Mouse (Mus musculus) inflammation-experienced regulatory T-cells, adult 6 months (primary cell): Measurements from ENCODE around the gene Trir. TPM values are rescaled to one million over a fixed set of nuclear protein-coding genes. Genes with fewer than 3 reads are reported as not detected.

Experiments
- ATAC-seq: one replicate; pipeline ENCODE4 v1.8.0; 2017
- polyA plus RNA-seq, 3 experiments: library from polyadenylated mRNA; unstranded; fragments of 100-300 nt; shearing (Covaris generic); gene quantifications; one replicate each; pipeline ENCODE4 v1.2.1; 2017

The Trir gene
- polyA plus RNA-seq, 3 experiments from 2014 or later: 17.8 to 31.0 (median 24.1) TPM

DNA sequence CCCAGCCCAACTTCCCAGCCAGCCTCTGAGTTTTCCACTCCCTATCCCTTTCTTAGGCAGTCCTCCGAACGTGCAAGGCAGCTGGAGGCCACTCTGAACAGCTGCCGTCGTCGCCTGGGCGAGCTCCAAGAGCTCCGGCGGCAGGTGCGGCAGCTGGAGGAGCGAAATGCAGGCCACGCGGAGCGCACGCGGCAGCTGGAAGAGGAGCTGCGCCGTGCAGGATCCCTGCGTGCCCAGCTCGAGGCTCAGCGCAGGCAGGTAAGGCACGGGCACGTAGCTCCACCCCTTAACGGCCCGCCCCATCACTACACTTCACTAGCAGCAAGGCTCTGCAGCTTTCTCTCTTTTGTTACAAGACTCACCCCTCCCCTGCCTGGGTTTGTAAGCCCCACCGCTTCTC is 30.9 kb upstream of the Trir start:
- ATAC-seq: no peak

DNA sequence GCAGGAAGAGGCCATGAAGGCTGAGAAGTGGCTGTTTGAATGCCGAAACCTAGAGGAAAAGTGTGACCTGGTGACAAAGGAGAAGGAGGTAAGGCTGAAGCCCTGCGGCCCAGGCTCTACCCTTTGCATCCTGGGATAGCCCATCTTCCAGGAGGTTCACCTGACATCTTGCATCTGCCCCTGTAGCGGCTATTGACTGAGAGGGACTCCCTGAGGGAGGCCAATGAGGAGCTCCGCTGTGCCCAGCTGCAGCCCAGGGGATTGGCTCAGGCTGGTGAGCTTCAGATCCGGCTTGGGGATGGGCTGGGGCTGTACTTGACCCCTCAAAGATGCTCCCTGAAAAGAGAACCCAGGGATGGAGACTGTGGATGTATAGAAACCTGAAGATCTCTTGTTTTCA is 29.6 kb upstream of the Trir start:
- no peak for ATAC-seq

DNA sequence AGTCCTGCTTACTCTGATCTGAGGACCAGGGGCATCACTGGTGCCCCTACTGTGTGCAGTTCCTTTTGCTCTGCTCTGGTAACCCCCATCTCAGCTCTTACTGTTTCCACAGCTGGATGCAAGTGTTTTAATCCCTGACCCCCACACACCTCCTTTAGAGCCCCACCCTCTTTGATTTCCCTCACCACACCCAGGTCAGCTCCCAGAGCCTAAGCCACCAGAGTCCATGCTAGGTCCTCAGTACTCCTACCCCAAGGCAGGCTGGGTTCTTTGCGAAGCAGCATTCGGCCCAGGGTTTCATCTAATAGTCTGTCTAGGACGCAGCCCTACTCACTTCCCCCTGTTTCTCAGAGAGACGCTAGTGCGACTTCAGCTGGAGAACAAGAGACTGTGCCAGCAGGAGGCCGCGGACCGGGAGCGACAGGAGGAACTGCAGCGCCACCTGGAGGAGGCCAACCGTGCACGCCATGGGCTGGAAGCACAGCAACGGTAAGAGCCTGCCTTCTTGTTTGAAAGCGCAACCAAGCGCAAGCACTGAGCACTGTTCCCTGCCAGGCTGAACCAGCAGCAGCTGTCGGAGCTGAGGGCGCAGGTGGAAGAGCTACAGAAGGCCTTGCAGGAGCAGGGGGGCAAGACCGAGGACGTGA is 28.9 kb upstream of the Trir start:
- ATAC-seq: peak; percentile 98

DNA sequence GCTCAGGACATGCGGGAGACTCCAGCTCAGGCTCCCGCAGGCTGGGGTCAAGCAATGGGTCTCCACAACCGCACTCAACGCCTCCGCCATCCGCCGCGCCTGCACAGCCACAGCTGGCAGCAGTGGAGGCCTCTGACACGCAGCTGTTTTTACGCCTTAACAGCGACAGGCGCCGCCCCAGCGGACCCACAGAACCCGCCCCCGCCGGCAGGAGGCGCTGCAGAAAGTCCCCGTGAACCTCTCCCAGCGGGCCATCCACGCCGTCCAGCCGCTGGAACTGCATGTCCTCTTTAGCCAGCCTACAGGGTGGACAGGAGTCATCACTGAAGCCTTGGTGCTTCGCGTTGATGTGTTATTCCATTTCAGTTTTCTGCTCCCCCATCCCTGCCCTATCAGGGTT is 18.9 kb upstream of the Trir start:
- no peak for ATAC-seq

DNA sequence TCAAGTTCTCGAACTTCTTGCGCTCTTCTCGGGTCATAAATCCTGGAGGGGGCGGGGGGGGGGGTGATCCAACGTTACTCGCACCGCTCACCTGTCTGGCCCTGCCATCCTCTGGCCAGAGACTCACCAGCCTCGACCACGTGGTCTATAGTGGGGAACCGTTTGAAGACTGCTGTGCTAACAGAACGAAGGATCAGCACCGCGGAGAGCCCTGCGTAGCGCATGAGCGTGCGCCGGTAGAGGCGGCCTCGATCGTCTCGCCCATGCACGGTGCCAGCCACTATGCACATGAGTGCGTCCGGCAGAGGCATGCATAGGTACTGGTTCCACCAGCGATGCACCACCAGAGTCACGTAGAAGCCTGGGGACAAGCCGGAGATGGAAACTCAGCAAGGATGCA is 15.4 kb upstream of the Trir start:
- no peak for ATAC-seq

DNA sequence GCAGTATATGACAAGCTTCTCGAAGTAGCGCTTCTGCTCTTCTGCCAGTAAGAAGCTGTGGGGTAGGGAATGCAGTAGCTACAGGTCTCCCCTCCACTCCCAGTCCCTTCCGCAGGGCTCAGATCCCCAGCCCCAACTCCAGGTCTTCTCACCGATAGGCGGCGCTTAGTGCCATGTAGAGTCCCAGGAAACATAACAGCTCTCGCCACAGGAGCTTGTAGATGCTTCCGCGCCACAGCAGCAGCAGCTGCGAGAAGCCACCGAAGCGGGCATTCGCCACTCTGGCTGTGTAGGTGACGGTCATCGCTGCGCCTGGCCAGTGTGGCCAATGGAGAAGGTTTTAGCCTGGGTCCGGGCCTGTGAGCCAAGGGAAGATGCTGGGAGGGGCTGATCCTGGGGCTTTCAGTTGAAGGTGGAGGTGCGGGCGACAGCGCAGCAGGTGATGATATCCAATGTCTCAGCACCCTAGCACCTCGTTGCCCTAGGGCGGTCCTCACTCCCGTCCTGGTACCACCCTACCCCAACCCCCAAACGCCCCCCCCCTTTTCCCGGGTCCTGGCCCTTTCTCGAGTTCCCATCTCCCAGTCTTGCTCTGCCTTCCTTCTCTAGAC is 13.3 kb upstream of the Trir start:
- peak; percentile 86 for ATAC-seq

DNA sequence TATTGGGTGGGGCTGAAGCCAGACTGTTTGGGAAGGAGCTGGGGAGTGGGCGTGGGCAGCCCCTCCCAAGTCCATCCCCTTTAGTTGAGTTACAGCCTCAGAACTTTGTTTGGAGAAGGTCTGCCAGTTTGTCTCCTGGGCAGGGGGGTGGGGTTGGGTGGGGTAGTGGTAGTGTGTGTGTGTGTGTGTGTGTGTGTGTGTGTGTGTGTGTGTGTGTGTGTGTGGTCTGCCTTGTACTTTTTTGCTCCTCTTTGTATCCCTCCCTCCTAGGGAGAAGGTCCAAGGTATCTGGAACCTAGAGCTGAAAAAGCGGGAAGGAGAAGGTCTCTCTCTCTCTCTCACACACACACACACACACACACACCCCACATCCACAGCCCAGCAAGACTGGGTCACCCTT is 12.2 kb upstream of the Trir start, which contains the start of gene Best2:
Gene Best2, minus strand, starts transcription at position 101 of the 400 bp plus-strand sequence.
- ATAC-seq: no peak

DNA sequence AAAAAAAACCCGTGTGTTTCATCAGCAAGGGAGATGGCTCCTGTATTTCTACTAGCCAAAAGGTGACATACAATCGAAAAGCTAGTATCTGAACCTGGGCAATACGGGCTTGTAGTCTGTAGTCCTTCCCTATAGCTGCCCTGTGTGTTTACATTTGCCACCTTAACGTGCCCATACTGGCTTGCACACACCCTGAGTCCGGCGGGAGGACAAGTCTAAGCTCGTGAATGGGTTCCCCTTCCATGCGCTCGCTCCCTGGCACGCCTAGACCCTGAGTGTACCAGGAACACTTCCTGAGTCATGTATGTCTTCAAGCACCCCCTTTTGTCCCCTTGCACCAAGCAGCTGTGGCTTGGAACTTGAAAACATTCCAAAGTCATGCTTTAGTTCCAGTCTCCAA is 9.9 kb upstream of the Trir start:
- ATAC-seq: no peak

DNA sequence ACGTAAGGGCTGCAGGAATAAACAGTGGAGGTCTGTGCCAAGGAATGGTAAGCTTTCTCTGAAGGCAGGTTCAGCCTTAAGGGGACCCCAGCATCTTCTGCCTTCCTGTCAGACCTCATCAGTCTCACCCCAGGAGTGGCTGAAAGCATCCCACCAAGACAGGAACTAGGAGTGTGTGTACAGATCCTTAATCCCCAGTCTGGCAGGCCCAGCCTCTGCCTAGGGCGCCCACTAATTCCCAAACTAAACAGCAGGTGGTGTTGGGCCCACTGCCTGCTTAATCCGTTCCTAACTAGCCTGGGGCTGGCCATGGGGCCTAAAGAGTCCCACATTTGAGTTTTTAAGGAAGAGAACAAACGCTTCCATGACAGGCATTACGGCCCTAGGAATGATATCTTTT is 9.4 kb upstream of the Trir start:
- ATAC-seq: no peak

DNA sequence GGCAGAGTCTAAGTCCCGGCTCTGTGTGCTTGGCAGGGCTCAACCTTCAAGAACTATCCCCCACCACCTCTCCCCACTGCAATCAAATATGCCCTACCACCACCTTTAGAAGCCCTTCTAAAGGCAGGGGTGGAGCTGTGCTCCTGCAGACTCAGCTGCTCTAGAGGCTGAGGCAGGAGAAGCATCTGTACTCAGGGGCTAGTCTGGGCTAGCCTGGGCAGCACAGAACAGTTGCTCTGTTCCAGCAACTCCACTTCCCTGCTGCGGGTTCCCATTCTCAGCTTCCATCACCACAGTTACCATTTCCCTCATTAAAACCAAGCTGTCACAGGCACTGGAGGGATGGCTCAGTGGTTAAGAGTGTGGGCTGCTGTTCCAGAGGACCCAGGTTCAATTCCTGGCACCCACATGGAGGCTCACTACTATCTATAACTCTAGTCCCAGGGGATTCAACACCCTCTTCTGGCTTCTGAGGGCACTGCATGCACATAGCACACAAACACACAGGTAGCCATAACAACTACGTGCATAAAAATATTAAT is 5.0 kb upstream of the Trir start:
- ATAC-seq: no peak

DNA sequence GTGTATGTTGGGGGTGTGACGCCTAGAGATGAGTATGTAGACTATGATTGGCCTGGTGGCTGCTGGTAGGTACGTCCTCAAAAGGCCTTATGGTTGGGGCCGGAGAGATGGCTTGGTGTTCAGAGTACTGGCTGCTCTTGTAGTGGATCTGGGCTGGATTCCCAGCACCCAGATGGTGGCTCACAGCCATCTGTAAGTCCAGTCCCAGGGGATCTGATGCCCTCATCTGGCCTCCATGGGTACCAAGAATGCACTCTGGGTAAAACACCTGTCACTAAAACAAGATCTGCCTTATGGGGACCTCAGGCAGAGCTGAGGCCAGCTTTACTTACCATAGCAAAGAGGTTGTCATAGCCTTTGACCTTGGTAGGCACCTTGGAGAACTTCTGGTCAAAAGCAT is 2.8 kb upstream of the Trir start:
- no peak for ATAC-seq

DNA sequence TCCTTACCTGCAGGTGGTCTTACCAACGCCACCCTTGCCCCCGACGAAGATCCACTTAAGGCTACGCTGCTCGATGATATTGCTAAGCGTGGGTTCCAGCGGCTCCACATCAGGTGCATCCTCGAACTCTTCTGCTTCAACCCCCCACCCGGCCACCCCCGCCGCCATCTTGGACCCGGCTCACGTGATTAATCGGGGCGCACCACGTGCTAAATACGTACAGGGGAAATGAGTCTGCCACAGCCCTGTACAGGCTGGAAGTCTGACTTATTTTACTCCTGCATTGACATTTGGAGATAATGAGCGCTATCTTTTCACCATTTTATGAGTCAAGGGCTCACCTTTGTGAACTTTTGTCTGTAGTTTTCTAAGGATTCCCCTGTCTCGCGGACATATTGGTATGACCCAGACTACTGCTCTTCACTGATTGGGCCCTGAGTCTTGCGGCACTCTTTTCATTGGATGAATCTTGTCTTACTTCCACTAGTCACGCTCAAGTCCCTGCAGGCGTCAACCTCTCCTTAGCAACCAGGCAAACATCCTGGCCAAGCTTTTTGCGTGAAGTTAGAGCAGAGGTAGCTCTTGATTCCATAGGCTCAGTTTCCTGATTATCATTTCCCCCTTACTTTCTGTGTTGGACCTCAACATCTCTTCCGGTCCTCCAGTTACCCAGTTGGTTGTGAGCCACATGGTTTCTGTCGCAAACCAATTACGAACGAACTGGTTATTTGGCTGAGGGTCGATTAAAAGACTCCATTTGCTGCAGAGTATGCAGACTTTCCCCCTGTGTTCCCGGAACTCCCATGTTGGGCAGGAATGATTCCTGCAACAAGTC is 1.3 kb upstream of the Trir start, which contains the start of gene Asna1:
Gene Asna1, minus strand, starts transcription at position 184 of the 835 bp plus-strand sequence.
- ATAC-seq: peak; percentile 95

DNA sequence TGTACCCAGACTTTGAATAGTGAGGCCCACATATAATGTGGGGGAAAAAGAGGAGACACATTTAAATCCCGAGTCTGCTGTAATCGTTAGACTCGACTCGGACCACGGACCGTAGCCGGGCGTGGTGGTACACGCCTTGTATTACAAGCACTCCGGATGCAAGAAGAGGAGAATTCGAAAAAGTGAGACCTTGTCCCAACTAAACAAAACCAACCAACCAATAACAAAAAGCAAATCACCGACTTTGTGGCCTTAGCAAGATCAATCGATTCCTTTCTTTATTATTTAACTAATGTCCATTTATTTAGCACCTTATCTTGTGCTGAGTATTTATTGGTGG is 863 bp downstream of the Trir start:
- no peak for ATAC-seq

DNA sequence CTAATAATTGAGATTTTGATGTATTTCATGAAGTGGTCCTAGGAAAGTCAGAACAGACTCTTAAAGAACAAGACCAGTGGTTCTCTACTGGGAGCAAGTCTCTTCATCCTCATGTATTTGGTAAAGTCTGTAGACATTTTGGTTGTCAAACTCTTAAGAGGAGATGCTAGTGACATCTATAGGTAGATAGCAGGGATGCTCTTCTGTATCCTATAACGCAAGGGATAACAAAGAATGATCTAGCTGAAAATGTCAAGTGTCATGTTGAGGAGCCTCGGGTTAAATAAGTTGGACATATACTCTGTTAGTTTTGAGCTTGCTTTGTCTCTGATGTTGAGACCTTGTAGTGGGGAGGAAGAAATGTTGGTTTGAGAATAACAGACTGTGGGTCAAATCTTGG is 1.3 kb downstream of the Trir start:
- ATAC-seq: no peak

DNA sequence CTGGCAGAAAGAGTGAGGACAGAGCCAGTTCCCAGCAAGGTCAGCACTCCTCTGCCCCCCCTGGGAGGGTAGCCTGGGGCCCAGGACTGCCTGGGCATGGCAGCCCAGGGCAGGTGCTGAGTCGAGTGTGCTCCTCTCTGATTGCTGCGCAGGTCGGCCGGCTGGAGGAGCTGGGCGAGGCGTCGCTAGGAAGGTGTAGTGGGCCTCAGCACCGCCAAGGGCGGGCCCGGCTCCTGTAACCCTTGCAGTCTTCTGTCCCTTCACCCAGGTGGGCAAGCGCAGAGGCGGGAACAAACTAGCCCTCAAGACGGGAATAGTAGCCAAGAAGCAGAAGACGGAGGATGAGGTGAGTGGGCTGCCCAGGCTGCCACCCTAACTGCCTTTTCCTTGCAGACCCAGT is 2.6 kb downstream of the Trir start:
- ATAC-seq: no peak

DNA sequence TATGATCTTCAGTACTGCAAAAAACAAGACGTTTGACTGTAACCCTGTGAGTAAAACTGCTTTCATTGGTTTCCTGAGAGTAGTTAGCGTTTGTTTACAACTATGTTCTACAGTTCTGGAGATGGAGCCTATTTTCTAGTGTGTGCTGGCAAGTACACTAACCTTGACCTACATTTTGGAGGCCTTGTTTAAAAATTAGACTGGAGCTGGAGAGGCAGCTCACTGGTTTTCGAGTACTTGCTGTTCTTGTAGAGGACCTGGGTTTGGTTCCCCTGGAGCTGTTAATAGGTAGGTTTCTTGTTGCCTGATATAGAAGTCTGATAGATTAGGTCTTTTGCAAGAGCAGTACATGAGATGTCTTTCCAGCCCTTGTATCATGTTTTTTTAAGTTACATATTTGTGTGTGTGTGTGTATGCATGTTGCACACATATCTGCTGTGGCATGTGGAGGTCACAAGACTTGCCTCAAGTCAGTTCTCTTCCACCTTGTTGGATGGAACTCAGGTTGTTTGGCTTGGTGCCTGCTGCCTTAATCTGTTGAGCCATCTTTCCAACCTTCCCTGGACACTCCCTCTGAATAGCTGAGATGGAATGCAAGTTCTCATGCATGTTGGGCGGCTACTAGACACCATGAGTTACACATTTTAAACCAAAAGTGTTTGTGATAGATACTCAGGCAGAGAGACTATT is 6.1 kb downstream of the Trir start:
- ATAC-seq: no peak

DNA sequence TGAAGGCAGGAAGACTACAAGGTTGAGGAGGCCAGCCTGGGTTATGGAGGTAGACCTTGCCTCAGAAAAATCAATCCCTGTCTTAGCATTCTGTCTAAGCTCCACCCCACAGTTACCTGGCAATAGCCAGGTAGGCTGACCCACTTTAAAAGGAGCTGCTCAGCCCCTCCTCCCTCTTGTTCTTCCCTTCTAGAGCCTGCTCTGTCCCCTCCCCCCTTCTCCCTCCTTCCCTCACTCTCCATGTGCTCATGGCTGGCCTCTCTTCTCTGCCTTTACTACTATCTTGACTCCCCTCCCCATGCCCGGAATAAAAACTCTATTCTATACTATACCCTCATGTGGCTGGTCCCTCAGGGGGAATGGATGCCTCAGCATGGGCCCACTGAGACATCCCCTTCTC is 7.2 kb downstream of the Trir start:
- ATAC-seq: no peak

DNA sequence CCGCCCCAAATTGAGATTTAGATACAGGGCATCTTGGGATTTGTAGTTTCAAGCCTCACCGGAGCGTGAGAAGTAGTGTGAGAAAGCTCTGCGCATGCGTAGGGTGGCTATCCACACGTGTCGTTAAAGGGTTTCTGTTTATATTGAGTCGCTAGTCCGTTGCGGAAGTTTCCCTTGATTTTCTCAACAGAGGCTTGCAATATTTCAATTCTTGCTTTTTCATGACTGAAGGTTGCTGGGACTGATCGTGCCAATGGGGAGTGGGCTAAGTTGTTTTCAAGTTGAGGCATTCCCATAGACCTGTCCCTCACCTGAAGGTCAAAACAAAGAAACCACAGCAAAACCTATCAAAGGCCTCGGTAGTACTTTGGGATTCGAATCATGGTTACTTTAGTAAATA is 8.1 kb downstream of the Trir start:
- peak; percentile 35 for ATAC-seq

DNA sequence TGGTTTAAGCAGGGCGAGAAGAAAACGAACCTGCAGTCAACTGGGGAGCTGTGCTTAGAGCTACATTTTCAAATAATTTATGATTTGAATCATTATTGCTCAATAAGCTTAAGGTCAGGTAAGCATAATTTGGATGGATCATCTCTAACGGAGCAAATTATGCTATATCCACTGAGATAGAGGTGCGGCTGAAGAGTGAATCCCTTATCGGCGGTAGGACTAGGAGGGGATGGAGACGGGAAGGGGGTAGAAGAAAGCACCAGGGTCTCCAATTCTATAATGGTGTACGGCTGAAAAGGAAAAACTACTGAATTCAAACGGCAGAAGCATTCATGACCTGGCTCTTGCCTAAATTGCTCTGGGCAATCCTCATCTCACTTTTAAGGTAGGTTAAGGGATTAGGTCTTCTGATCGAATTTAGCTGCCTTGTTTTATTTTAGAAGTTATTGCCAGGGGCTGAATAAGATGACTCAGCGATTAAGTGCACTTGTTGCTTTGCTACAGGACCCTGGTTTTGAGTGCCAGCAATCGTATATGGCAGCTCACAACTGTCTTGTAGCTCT is 8.6 kb downstream of the Trir start:
- ATAC-seq: no peak

DNA sequence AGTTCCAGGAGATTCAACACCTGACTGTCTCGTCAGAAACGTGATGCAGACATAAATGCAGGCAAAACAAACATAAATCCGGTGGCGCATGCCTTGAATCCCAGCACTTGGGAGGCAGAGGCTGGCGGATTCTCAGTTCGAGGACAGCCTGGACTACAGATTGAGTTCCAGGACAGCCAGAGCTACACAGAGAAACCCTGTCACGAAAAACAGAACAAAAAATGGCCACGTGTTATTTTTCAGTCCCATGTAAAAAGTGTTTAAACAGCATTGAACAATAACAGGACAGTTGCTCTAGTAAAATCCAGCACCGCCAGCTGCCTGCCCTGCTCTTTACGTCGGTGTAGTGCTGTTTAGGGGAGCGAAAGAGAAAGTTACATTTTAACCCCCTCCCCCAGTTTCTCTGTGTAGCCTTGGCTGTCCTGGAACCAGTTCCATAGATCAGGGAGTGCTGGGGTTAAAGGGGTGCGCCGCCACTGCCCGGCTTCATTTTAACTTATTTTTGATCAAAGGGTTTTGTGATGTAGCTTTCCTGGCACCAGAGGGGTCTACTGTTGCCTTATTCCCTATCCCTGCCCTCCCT is 9.2 kb downstream of the Trir start:
- ATAC-seq: no peak

DNA sequence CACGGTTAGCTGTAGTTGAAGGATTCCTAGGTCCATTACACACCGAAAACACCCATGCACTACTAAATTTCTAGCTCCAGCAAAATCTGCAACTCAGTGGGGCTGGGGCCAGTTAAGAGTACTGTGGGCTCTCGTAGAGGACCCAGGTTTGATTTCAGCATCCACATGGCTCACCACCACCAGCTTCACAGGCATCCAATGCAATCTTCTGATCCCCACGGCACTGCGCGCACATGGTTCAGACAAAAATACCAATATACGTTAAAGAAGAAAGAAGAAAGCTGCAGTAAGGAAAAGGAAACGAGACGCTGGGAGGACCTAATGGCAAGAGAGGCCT is 9.7 kb downstream of the Trir start:
- ATAC-seq: no peak

DNA sequence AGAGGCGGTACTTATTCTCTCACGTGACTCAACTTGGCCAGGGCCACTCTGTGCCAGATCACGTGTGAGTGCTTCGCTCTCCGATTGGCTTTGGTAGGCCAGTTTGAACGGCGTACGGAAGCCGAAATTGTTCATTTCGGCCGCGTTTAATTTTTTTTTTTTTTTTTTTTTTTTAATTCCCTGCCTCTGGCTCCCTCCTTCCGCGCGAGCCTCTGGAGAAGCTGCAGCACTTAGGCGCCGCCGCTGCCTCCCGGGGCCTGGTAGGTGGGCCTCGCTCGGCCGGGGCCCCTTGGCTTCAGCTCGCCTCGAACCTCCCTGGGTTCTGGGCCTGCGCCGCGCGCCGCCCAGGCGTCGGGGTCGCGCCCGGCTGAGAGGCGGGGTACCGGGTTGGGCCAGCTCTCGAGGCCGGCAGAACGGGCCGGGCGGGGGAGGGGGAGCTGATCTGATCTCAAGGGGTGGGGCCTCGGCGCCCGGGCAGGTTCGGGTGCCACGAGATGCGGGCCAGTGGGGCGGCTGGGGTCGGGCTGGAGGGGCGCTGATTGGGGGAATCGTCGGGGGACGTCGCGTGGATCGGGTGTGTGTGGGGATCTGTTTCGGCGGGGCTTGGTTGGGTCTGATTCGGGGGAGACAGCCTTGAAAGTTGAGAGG is 10.2 kb downstream of the Trir start, which contains the start of gene Tnpo2:
Gene Tnpo2, plus strand, starts transcription at position 198 of the 648 bp plus-strand sequence.
- peak; percentile 89 for ATAC-seq
